Mouse (Mus musculus) ES-Bruce4 (cell line): ENCODE results near the gene Gm9117. TPM values are rescaled to one million over a fixed set of nuclear protein-coding genes. Genes with fewer than 3 reads are reported as not detected.
"Not testable (repeated sequence)": the region's sequence is repeated elsewhere in the genome, so short reads cannot be mapped to it uniquely, and the experiment has no call there.

Experiments used
- H3K27ac ChIP-seq: 2 replicates; pipeline ENCODE4 v1.5.1; 2012; ENCODE audit warnings: low read length, inconsistent platforms; ENCODE audit not compliant: insufficient read depth
- H3K27me3 ChIP-seq: 2 replicates; pipeline ENCODE4 v1.6.1; 2012; ENCODE audit warnings: mild to moderate bottlenecking, low read length, inconsistent platforms; ENCODE audit not compliant: control insufficient read depth, poor library complexity, insufficient read depth, severe bottlenecking
- H3K36me3 ChIP-seq: 2 replicates; pipeline ENCODE4 v1.6.1; 2012; ENCODE audit warnings: inconsistent platforms, mild to moderate bottlenecking, low read length, moderate library complexity; ENCODE audit not compliant: control insufficient read depth, poor library complexity, insufficient read depth, severe bottlenecking
- H3K4me1 ChIP-seq: one replicate; pipeline ENCODE4 v1.8.1; 2011; ENCODE audit warnings: low read length; ENCODE audit not compliant: control insufficient read depth, insufficient read depth
- H3K4me3 ChIP-seq: 2 replicates; pipeline ENCODE4 v1.5.1; 2011; ENCODE audit warnings: low read depth, mild to moderate bottlenecking, low read length
- H3K9ac ChIP-seq: 2 replicates; pipeline ENCODE4 v1.6.1; 2012; ENCODE audit warnings: low read depth, mild to moderate bottlenecking, inconsistent platforms; ENCODE audit not compliant: poor library complexity, severe bottlenecking
- H3K9me3 ChIP-seq: replicated peaks from 2 replicates; pipeline ENCODE4 v1.6.1; 2012; ENCODE audit warnings: mild to moderate bottlenecking, low read length, inconsistent platforms; ENCODE audit not compliant: control insufficient read depth, poor library complexity, insufficient read depth, severe bottlenecking
- polyA plus RNA-seq: library from polyadenylated mRNA; stranded (reverse); fragments of >200 nt; gene quantifications from 2 replicates; pipeline ENCODE4 v1.2.4, GENCODE M21; 2011; ENCODE audit warnings: low read depth; ENCODE audit not compliant: missing spikeins, insufficient read depth, insufficient read length

Gm9117 gene
- polyA plus RNA-seq, result not detected in 2 replicates

DNA sequence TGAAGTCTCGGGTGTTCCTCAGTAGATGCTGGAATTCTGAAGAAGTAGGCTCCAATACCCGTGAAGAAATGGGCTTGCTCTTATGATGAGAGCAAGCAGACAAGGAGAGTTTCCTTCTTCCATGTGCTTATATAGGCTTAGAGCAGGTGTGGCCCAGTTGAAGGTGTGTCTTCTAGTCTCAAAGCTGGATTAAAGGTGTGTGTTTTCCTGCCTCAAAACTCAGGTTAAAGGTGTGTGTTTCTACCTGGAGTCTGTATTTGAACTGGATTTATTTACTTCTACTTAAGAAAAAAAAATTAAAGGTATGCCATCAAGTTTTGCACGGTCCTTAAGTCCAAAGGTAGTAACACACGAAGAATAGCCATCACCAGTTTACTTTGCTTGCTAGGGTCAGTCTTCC lies at the start of gene Gm9117:
TSS of gene Gm9117 (minus strand) at position 101 of the 400 bp plus-strand sequence.
- not testable (repeated sequence) for H3K27ac ChIP-seq, H3K9ac ChIP-seq, H3K4me3 ChIP-seq, H3K36me3 ChIP-seq, H3K27me3 ChIP-seq, H3K4me1 ChIP-seq, H3K9me3 ChIP-seq

DNA sequence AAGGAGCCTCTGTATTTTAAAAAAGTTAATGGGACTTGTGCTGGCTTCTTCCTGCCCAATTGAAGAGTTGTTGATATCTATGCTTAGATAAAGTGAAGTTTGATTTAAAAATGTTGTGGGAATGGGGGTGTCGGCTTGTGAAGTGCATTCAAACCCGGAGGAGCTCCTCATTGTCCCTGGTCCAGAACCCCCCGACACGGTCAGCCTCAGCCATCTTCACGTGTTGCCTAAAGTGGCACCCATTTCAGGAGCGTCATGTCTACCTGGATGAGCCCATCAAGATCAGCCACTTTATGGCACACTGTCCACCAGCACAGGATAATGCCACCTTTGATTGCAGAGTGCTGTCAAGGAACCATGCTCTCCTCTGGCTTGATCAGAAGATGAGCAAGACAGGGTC lies 25.6 kb upstream of the Gm9117 start:
- H3K4me3 ChIP-seq, H3K27me3 ChIP-seq: not testable (repeated sequence)

DNA sequence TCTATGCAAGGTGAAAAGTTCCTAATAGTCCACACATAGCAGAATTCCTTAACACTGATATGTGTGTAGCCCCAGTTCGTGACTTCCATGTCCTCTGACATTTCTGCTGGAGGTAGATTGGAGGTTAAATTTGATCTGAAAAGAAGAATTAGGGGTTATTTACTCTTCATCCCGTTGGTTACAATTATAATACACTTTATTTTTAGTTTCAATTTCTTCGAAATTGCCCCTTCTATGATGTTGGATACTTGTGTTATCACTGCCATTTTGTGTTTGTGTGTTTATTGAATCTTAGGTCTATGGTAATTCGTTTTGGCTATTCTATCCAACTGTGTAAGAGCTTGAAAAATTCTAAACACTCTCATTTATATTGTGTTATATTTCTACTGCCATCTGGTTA lies 17.9 kb upstream of the Gm9117 start, which contains the start of gene Tdpoz5:
TSS of gene Tdpoz5 (minus strand) at position 101 of the 400 bp plus-strand sequence.
- not testable (repeated sequence) for H3K27me3 ChIP-seq, H3K27ac ChIP-seq, H3K4me3 ChIP-seq, H3K9me3 ChIP-seq, H3K9ac ChIP-seq, H3K4me1 ChIP-seq, H3K36me3 ChIP-seq

More for the DNA sequence above, 25.6 kb upstream of the Gm9117 start:
- not testable (repeated sequence) for H3K9me3 ChIP-seq, H3K27ac ChIP-seq, H3K9ac ChIP-seq, H3K4me1 ChIP-seq, H3K36me3 ChIP-seq

DNA sequence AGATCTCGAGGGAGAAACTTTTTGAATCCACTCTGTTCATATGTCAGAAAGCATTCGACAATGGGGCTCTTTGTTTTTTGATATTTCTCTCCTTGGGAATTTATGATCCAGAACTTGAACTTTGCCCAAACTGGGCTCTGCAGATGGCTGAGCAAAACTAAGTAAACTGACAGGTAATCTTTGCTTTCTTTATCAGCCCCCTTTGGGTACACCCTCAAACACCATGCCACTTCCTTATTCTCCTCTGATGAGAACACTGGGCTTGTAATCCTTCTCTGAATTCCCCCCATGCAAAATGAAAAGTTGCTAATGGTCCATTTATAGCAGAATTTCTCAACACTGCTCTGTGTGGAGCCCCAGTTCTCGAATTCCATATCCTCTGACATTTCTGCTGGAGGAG lies 5.0 kb downstream of the Gm9117 start:
- not testable (repeated sequence) for H3K4me1 ChIP-seq, H3K27ac ChIP-seq, H3K4me3 ChIP-seq, H3K9me3 ChIP-seq, H3K36me3 ChIP-seq, H3K27me3 ChIP-seq, H3K9ac ChIP-seq

Other genes with a start within 250 kb of the Gm9117 start
- gene Gm5773, start 170.5 kb downstream of the Gm9117 start, polyA plus RNA-seq, result not detected in 2 replicates
- not detected in 2 replicates for gene Tdpoz4, start 147.1 kb downstream of the Gm9117 start, polyA plus RNA-seq
- not detected in 2 replicates for gene Tdpoz3, start 117.5 kb downstream of the Gm9117 start, polyA plus RNA-seq
- not detected in 2 replicates for gene Tdpoz5, start 17.8 kb upstream of the Gm9117 start, polyA plus RNA-seq
- gene Gm9125, start 111.3 kb upstream of the Gm9117 start, polyA plus RNA-seq, result not detected in 2 replicates
- gene Gm10697, start 129.1 kb upstream of the Gm9117 start, polyA plus RNA-seq, result not detected in 2 replicates
- gene Gm10696, start 234.7 kb upstream of the Gm9117 start, polyA plus RNA-seq, result not detected in 2 replicates